Mouse (Mus musculus) cerebellum, postnatal 36 days (tissue): ENCODE results near the gene Spaca3.

ENCODE experiments used
- DNase-seq, 2 experiments: peaks; one replicate each; pipeline ENCODE4 v3.0.0; 2021 to 2022; ENCODE audit warnings: mixed read lengths in 2 of 2

The Spaca3 gene

GRCm38 (mm10) chr11:80858065-80858464, at the start of gene Spaca3:
Gene Spaca3, plus strand, starts transcription at chr11:80858365.
- no peak for DNase-seq

GRCm38 (mm10) chr11:80808551-80809070, 49.6 kb upstream of the Spaca3 start:
- no peak for DNase-seq

GRCm38 (mm10) chr11:80809666-80809992, 48.5 kb upstream of the Spaca3 start:
- no peak for DNase-seq

- DNase-seq = peak in 1 of 2 experiments; percentile 9
These were observed 48.0 kb upstream of the Spaca3 start, which contains the start of gene Tmem98 for GRCm38 (mm10) chr11:80809993-80810821. Gene Tmem98, plus strand, starts transcription at chr11:80810175.

- no peak for DNase-seq
These were observed 47.0 kb upstream of the Spaca3 start for GRCm38 (mm10) chr11:80811156-80811555.

GRCm38 (mm10) chr11:80815354-80815753, 42.8 kb upstream of the Spaca3 start:
- no peak for DNase-seq

GRCm38 (mm10) chr11:80818060-80818697, 40.0 kb upstream of the Spaca3 start:
- DNase-seq = peak; percentile 60 to 64

- DNase-seq = no peak
These were observed 38.1 kb upstream of the Spaca3 start for GRCm38 (mm10) chr11:80820085-80820484.

GRCm38 (mm10) chr11:80821296-80821695, 36.9 kb upstream of the Spaca3 start:
- peak; percentile 31 to 37 for DNase-seq

- no peak for DNase-seq
These were observed 36.4 kb upstream of the Spaca3 start for GRCm38 (mm10) chr11:80821794-80822193.

GRCm38 (mm10) chr11:80835395-80835794, 22.8 kb upstream of the Spaca3 start:
- no peak for DNase-seq

- DNase-seq = no peak
These were observed 22.3 kb upstream of the Spaca3 start for GRCm38 (mm10) chr11:80835841-80836240.

- DNase-seq = no peak
These were observed 19.4 kb upstream of the Spaca3 start for GRCm38 (mm10) chr11:80838724-80839123.

GRCm38 (mm10) chr11:80843435-80843834, 14.7 kb upstream of the Spaca3 start:
- DNase-seq = no peak

- no peak for DNase-seq
These were observed 12.7 kb upstream of the Spaca3 start for GRCm38 (mm10) chr11:80845486-80845885.

GRCm38 (mm10) chr11:80846115-80846514, 12.1 kb upstream of the Spaca3 start:
- DNase-seq = no peak

- no peak for DNase-seq
These were observed 10.0 kb upstream of the Spaca3 start for GRCm38 (mm10) chr11:80848131-80848530.

- no peak for DNase-seq
These were observed 6.3 kb upstream of the Spaca3 start for GRCm38 (mm10) chr11:80851859-80852258.

GRCm38 (mm10) chr11:80853014-80853413, 5.2 kb upstream of the Spaca3 start:
- DNase-seq = no peak

- no peak for DNase-seq
These were observed 3.7 kb upstream of the Spaca3 start for GRCm38 (mm10) chr11:80854430-80854829.

GRCm38 (mm10) chr11:80854908-80855307, 3.3 kb upstream of the Spaca3 start:
- DNase-seq = no peak

GRCm38 (mm10) chr11:80856827-80857226, 1.3 kb upstream of the Spaca3 start:
- DNase-seq = no peak

GRCm38 (mm10) chr11:80862941-80863340, 4.8 kb downstream of the Spaca3 start:
- DNase-seq = no peak

- no peak for DNase-seq
These were observed 9.9 kb downstream of the Spaca3 start for GRCm38 (mm10) chr11:80868039-80868438.
